Mouse (Mus musculus) heart, adult 2 months (tissue): ENCODE measurements around the gene Vti1a.

Experiments
- CTCF ChIP-seq: fragments of 200-600 bp; IDR thresholded peaks from 2 replicates; pipeline ENCODE4 v1.8.1; 2022; ENCODE audit warnings: antibody characterized with exemption, mild to moderate bottlenecking, moderate library complexity
- EP300 ChIP-seq: fragments of 200-500 bp; IDR thresholded peaks from 2 replicates; pipeline ENCODE4 v1.6.1; 2011; ENCODE audit warnings: low read depth, low read length, control low read depth; ENCODE audit not compliant: insufficient read depth

- TF ChIP-seq CTCF (no peak), EP300 (no peak)
Measured at GRCm38 (mm10) chr19:55377465-55377864, 61.4 kb downstream of the Vti1a start.
